Mouse (Mus musculus) embryonic facial prominence, embryonic 10.5 days (tissue): ENCODE results near the gene Nfic. TPM values are rescaled to one million over a fixed set of nuclear protein-coding genes. Genes with fewer than 3 reads are reported as not detected.

ENCODE experiments used
- DNase-seq: peaks from one replicate; pipeline ENCODE4 v3.0.0-alpha.2; 2017; ENCODE audit warnings: low spot score
- H3K27ac ChIP-seq: fragments of 300-500 bp; sonication (generic); replicated peaks from 2 replicates; pipeline ENCODE4 v1.5.1; 2016; ENCODE audit warnings: mild to moderate bottlenecking
- H3K27me3 ChIP-seq: fragments of 300-500 bp; sonication (generic); replicated peaks from 2 replicates; pipeline ENCODE4 v1.6.1; 2016; ENCODE audit warnings: low read depth, mild to moderate bottlenecking; ENCODE audit not compliant: poor library complexity, severe bottlenecking
- H3K36me3 ChIP-seq: fragments of 300-500 bp; sonication (generic); replicated peaks from 2 replicates; pipeline ENCODE4 v1.6.1; 2016; ENCODE audit warnings: mild to moderate bottlenecking, moderate library complexity
- H3K4me1 ChIP-seq: fragments of 300-500 bp; sonication (generic); 2 replicates; pipeline ENCODE4 v1.6.1; 2016
- H3K4me3 ChIP-seq: fragments of 300-500 bp; sonication (generic); 2 replicates; pipeline ENCODE4 v1.5.1; 2016; ENCODE audit warnings: mild to moderate bottlenecking, moderate library complexity
- H3K9me3 ChIP-seq: fragments of 300-500 bp; sonication (generic); 2 replicates; pipeline ENCODE4 v1.6.1; 2016; ENCODE audit warnings: mild to moderate bottlenecking
- WGBS: fragments of 180-500 bp; shearing (Covaris S2); methylation state at CpG from one replicate; pipeline ENCODE4 v1.1.7; 2016; 5-methylcytosine and 5-hydroxymethylcytosine counted together
- polyA plus RNA-seq: library from polyadenylated mRNA; unstranded; fragments of >200 nt; fragmentation: Nextera tagmentation; extraction: Ambion mirVana; gene quantifications from 2 replicates; pipeline ENCODE4 v1.2.1, GENCODE M21; 2016

Gene Nfic
- polyA plus RNA-seq, 1 experiment from 2014 or later: 20.2 TPM

GRCm38 (mm10) chr10:81366477-81367206 lies 88.8 kb downstream of the Nfic start:
- Histone ChIP-seq H3K36me3 (peaks cover 76% of the 10 kb centered on the region), H3K4me1 (peaks cover 56% of the 10 kb centered on the region), H3K27me3 (peaks cover 43% of the 10 kb centered on the region), H3K4me3 (no peak overlapping the region), H3K9me3 (no peaks in the 10 kb centered on the region), H3K27ac (no peak overlapping the region)
- DNase-seq: no peak
- WGBS: 82% methylated on average over 6 of the region's 6 CpGs

- Histone ChIP-seq H3K27ac (peak within 1 kb of the TSS; percentile 26; the same call in 1 of the 2 replicates), H3K4me1 (peaks cover 63% of the 10 kb centered on the region), H3K27me3 (peaks cover 44% of the 10 kb centered on the region), H3K9me3 (no peaks in the 10 kb centered on the region), H3K4me3 (peak within 1 kb of the TSS; percentile 54), H3K36me3 (peaks cover 75% of the 10 kb centered on the region)
- peak; percentile 62 for DNase-seq
- 23% methylated on average over 12 of the region's 12 CpGs for WGBS
These were observed 89.6 kb downstream of the Nfic start, which contains the start of gene 4930404N11Rik for GRCm38 (mm10) chr10:81365672-81366476. 4930404N11Rik (minus strand) TSS chr10:81365816.

GRCm38 (mm10) chr10:81365073-81365472 lies 90.4 kb downstream of the Nfic start:
- H3K9me3 ChIP-seq: no peaks in the 10 kb centered on the region
- H3K4me1 ChIP-seq: peaks cover 71% of the 10 kb centered on the region
- peak overlapping the region; percentile 26; the same call in 1 of the 2 replicates for H3K27ac ChIP-seq
- H3K4me3 ChIP-seq: peak overlapping the region; percentile 54
- peaks cover 72% of the 10 kb centered on the region for H3K36me3 ChIP-seq
- DNase-seq: no peak
- 43% methylated on average over 4 of the region's 4 CpGs for WGBS
- H3K27me3 ChIP-seq: peaks cover 44% of the 10 kb centered on the region

GRCm38 (mm10) chr10:81364666-81365065 lies 90.8 kb downstream of the Nfic start:
- no peak for DNase-seq
- H3K36me3 ChIP-seq: peaks cover 70% of the 10 kb centered on the region
- WGBS: 13% methylated on average over 28 of the region's 28 CpGs
- H3K4me1 ChIP-seq: peaks cover 76% of the 10 kb centered on the region
- no peaks in the 10 kb centered on the region for H3K9me3 ChIP-seq
- H3K27me3 ChIP-seq: peaks cover 48% of the 10 kb centered on the region
- H3K27ac ChIP-seq: no peak overlapping the region
- H3K4me3 ChIP-seq: peak overlapping the region; percentile 54

GRCm38 (mm10) chr10:81363436-81364346 lies 91.7 kb downstream of the Nfic start:
- H3K4me1 ChIP-seq: peaks cover 85% of the 10 kb centered on the region
- 8% methylated on average over 54 of the region's 54 CpGs for WGBS
- no peak for DNase-seq
- H3K36me3 ChIP-seq: peaks cover 60% of the 10 kb centered on the region
- H3K27me3 ChIP-seq: peaks cover 57% of the 10 kb centered on the region
- H3K4me3 ChIP-seq: peak overlapping the region; percentile 54
- H3K27ac ChIP-seq: peak overlapping the region; percentile 66
- no peaks in the 10 kb centered on the region for H3K9me3 ChIP-seq

GRCm38 (mm10) chr10:81362336-81362949 lies 93.0 kb downstream of the Nfic start:
- Histone ChIP-seq H3K27me3 (peaks cover 69% of the 10 kb centered on the region), H3K4me1 (peaks cover 97% of the 10 kb centered on the region), H3K36me3 (peaks cover 48% of the 10 kb centered on the region), H3K27ac (no peak overlapping the region), H3K4me3 (peak overlapping the region; percentile 54; the same call in 1 of the 2 replicates), H3K9me3 (no peaks in the 10 kb centered on the region)
- 76% methylated on average over 12 of the region's 12 CpGs for WGBS
- no peak for DNase-seq

GRCm38 (mm10) chr10:81360721-81361120 lies 94.7 kb downstream of the Nfic start:
- Histone ChIP-seq H3K4me3 (peak overlapping the region; percentile 17; the same call in 1 of the 2 replicates), H3K27me3 (peaks cover 79% of the 10 kb centered on the region), H3K36me3 (peaks cover 34% of the 10 kb centered on the region), H3K4me1 (peaks cover 91% of the 10 kb centered on the region), H3K9me3 (no peaks in the 10 kb centered on the region), H3K27ac (0 out of 2 replicates have a peak overlapping the region, but pooled peaks have one; percentile 16)
- WGBS: 72% methylated on average over 8 of the region's 8 CpGs
- DNase-seq: no peak

GRCm38 (mm10) chr10:81358841-81359240 lies 96.6 kb downstream of the Nfic start:
- Histone ChIP-seq H3K27me3 (peaks cover 65% of the 10 kb centered on the region), H3K4me1 (peaks cover 86% of the 10 kb centered on the region), H3K4me3 (peak overlapping the region; percentile 85), H3K27ac (no peak overlapping the region), H3K36me3 (peaks cover 32% of the 10 kb centered on the region), H3K9me3 (no peaks in the 10 kb centered on the region)
- no peak for DNase-seq
- WGBS: 63% methylated on average over 1 of the region's 1 CpGs

- WGBS: 25% methylated on average over 4 of the region's 4 CpGs
These were observed 97.2 kb downstream of the Nfic start for GRCm38 (mm10) chr10:81358209-81358608.

GRCm38 (mm10) chr10:81356991-81357844 lies 98.2 kb downstream of the Nfic start, which contains the start of gene Mfsd12:
Mfsd12 (plus strand) TSS chr10:81357491.
- peak; percentile 92 for DNase-seq
- Histone ChIP-seq H3K27me3 (peaks cover 49% of the 10 kb centered on the region), H3K9me3 (no peaks in the 10 kb centered on the region), H3K36me3 (peaks cover 19% of the 10 kb centered on the region; the same call in 1 of the 2 replicates), H3K27ac (peak within 1 kb of the TSS; percentile 85), H3K4me1 (peaks cover 70% of the 10 kb centered on the region), H3K4me3 (peak within 1 kb of the TSS; percentile 85)
- whole genome bisulfite sequencing: 3% methylated on average over 79 of the region's 79 CpGs

More at GRCm38 (mm10) chr10:81358209-81358608, 97.2 kb downstream of the Nfic start:
- no peaks in the 10 kb centered on the region for H3K9me3 ChIP-seq
- peaks cover 80% of the 10 kb centered on the region for H3K4me1 ChIP-seq
- peaks cover 29% of the 10 kb centered on the region for H3K36me3 ChIP-seq
- H3K4me3 ChIP-seq: peak overlapping the region; percentile 85
- H3K27me3 ChIP-seq: peaks cover 59% of the 10 kb centered on the region
- no peak for DNase-seq
- H3K27ac ChIP-seq: 0 out of 2 replicates have a peak overlapping the region, but pooled peaks have one; percentile 85
